Mouse (Mus musculus) hindbrain, embryonic 15.5 days (tissue): ENCODE measurements around the gene Gm20518. TPM values are rescaled to one million over a fixed set of nuclear protein-coding genes. Genes with fewer than 3 reads are reported as not detected.

Experiments
- polyA plus RNA-seq: library from polyadenylated mRNA; unstranded; fragments of >200 nt; fragmentation: Nextera tagmentation; extraction: Ambion mirVana; gene quantifications from 2 replicates; pipeline ENCODE4 v1.2.1, GENCODE M21; 2015

Gene Gm20518
- polyA plus RNA-seq, 1 experiment from 2014 or later, result 0.31 TPM

Other genes starting within 250 kb of the Gm20518 start
- gene Ccdc74a, start 245.2 kb downstream of the Gm20518 start, polyA plus RNA-seq, result 13.4 and 14.0 TPM in 2 replicates
- gene Med15, start 158.8 kb downstream of the Gm20518 start, polyA plus RNA-seq, result 45.7 and 54.2 TPM in 2 replicates
- gene Klhl22, start 132.1 kb downstream of the Gm20518 start, polyA plus RNA-seq, result 85.1 and 95.0 TPM in 2 replicates
- 2.0 and 2.3 TPM in 2 replicates for gene Scarf2, start 94.4 kb downstream of the Gm20518 start, polyA plus RNA-seq
- 4.4 and 4.5 TPM in 2 replicates for gene B830017H08Rik, start 58.5 kb downstream of the Gm20518 start, polyA plus RNA-seq
- gene Car15, start 53.3 kb downstream of the Gm20518 start, polyA plus RNA-seq, result 3.1 and 5.4 TPM in 2 replicates
- 0.04 TPM in 2 replicates for gene Tssk1, start 2.6 kb upstream of the Gm20518 start, polyA plus RNA-seq
- gene Dgcr2, start 6.9 kb upstream of the Gm20518 start, polyA plus RNA-seq, result 106 and 111 TPM in 2 replicates
- not detected in 2 replicates for gene Tssk2, start 7.0 kb upstream of the Gm20518 start, polyA plus RNA-seq
- gene Ess2, start 19.7 kb upstream of the Gm20518 start, polyA plus RNA-seq, result 42.5 and 49.6 TPM in 2 replicates
- 1.1 and 1.2 TPM in 2 replicates for gene Gsc2, start 23.4 kb upstream of the Gm20518 start, polyA plus RNA-seq
- gene Slc25a1, start 36.5 kb upstream of the Gm20518 start, polyA plus RNA-seq, result 193 and 203 TPM in 2 replicates
- gene Vpreb2, start 88.8 kb upstream of the Gm20518 start, polyA plus RNA-seq, result not detected in 2 replicates
- gene Dgcr6, start 161.2 kb upstream of the Gm20518 start, polyA plus RNA-seq, result 155 and 158 TPM in 2 replicates
- 4.3 and 4.9 TPM in 2 replicates for gene Prodh, start 198.5 kb upstream of the Gm20518 start, polyA plus RNA-seq
- 24.7 and 25.5 TPM in 2 replicates for gene Rtn4r, start 236.0 kb upstream of the Gm20518 start, polyA plus RNA-seq